Mouse (Mus musculus): Measurements from ENCODE around the gene Ptrh2. TPM values are rescaled to one million over a fixed set of nuclear protein-coding genes. Genes with fewer than 3 reads are reported as not detected.

Ptrh2 gene
- total and polyA plus RNA-seq, 3 experiments = 29.8 to 54.5 (median 34.7) TPM

- no peak for TF ChIP-seq MAFK (IDR thresholded peaks at IDR 0.05; ENCODE audit: insufficient replicate concordance, low read length)
- TF ChIP-seq USF2 (conservative IDR thresholded peaks at IDR 0.05; ENCODE audit: low read depth, low read length) = no peak
- Histone ChIP-seq H3K36me3 (replicated peaks in 1 of 2; ENCODE audit: control insufficient read depth in 1 of 2, insufficient read depth in 1 of 2, low read length in 1 of 2) (peaks cover 28 to 58% of the 10 kb centered on the region in 2 experiments), H3K4me2 (ENCODE audit: insufficient read depth, low read depth, poor library complexity, severe bottlenecking) (no peak overlapping the region), H3K4me1 (ENCODE audit: control insufficient read depth in 1 of 2, insufficient read depth in 2 of 2) (peaks cover 0 to 10% of the 10 kb centered on the region in 2 experiments; a peak in 1 of 4 replicates), H3K27me3 (replicated peaks) (no peaks in the 10 kb centered on the region), H3K79me2 (replicated peaks; ENCODE audit: control insufficient read depth, extremely low read depth, insufficient read depth, poor library complexity, severe bottlenecking) (peaks cover under 1% of the 10 kb centered on the region; the same call in 1 of the 2 replicates), H3K9ac (ENCODE audit: insufficient read depth, low read depth) (no peak overlapping the region), H3K4me3 (replicated peaks in 1 of 3; ENCODE audit: low read depth in 2 of 3, low read length in 2 of 3, poor library complexity in 1 of 3) (no peak overlapping the region), H3K9me3 (replicated peaks; ENCODE audit: low read length) (no peaks in the 10 kb centered on the region), H3K27ac (ENCODE audit: insufficient read depth, low read depth) (no peak overlapping the region)
- dilution Hi-C loops (cut with MboI; ENCODE audit: extremely low pct_ligation_motif_present, extremely low pct_unique_long_range_greater_than_20kb, low sequenced_read_pairs) = no loop called here
- no peak for DNase-seq (ENCODE audit: extremely low read depth)
- in situ Hi-C loops (cut with MboI; ENCODE audit: low pct_ligation_motif_present, low pct_unique_long_range_greater_than_20kb, low sequenced_read_pairs) = no loop called here
Observed at GRCm38 (mm10) chr11:86634396-86634795, 49.4 kb upstream of the Ptrh2 start.

- peaks cover 0 to 7% of the 10 kb centered on the region in 2 experiments; a peak in 1 of 4 replicates for H3K4me1 ChIP-seq (ENCODE audit: control insufficient read depth in 1 of 2, insufficient read depth in 2 of 2)
- H3K9me3 ChIP-seq (replicated peaks; ENCODE audit: low read length) = no peaks in the 10 kb centered on the region
- dilution Hi-C loops (cut with MboI; ENCODE audit: extremely low pct_ligation_motif_present, extremely low pct_unique_long_range_greater_than_20kb, low sequenced_read_pairs) (no loop called here), in situ Hi-C loops (cut with MboI; ENCODE audit: low pct_ligation_motif_present, low pct_unique_long_range_greater_than_20kb, low sequenced_read_pairs) (no loop called here)
- H3K27me3 ChIP-seq (replicated peaks) = no peaks in the 10 kb centered on the region
- DNase-seq (ENCODE audit: extremely low read depth) = no peak
- H3K4me3 ChIP-seq (replicated peaks in 1 of 3; ENCODE audit: low read depth in 2 of 3, low read length in 2 of 3, poor library complexity in 1 of 3) = no peak overlapping the region
- H3K4me2 ChIP-seq (ENCODE audit: insufficient read depth, low read depth, poor library complexity, severe bottlenecking) = no peak overlapping the region
- H3K79me2 ChIP-seq (replicated peaks; ENCODE audit: control insufficient read depth, extremely low read depth, insufficient read depth, poor library complexity, severe bottlenecking) = 0 out of 2 replicates have a peak, but pooled peaks cover 2% of the 10 kb centered on the region
- H3K27ac ChIP-seq (ENCODE audit: insufficient read depth, low read depth) = no peak overlapping the region
- H3K36me3 ChIP-seq (replicated peaks in 1 of 2; ENCODE audit: control insufficient read depth in 1 of 2, insufficient read depth in 1 of 2, low read length in 1 of 2) = peaks cover 21 to 59% of the 10 kb centered on the region in 2 experiments
- no peak overlapping the region for H3K9ac ChIP-seq (ENCODE audit: insufficient read depth, low read depth)
- TF ChIP-seq UBTF (IDR thresholded peaks at IDR 0.05; ENCODE audit: low read depth, low read length) (no peak), ELF1 (IDR thresholded peaks at IDR 0.05; ENCODE audit: low read depth, low read length) (no peak), IRF4 (IDR thresholded peaks at IDR 0.05; ENCODE audit: low read depth, low read length) (no peak)
Observed at GRCm38 (mm10) chr11:86637697-86638096, 46.1 kb upstream of the Ptrh2 start.

- in situ Hi-C loops (cut with MboI; ENCODE audit: low pct_ligation_motif_present, low pct_unique_long_range_greater_than_20kb, low sequenced_read_pairs) = no loop called here
- peaks cover 15 to 49% of the 10 kb centered on the region in 2 experiments for H3K36me3 ChIP-seq (replicated peaks in 1 of 2; ENCODE audit: control insufficient read depth in 1 of 2, insufficient read depth in 1 of 2, low read length in 1 of 2)
- dilution Hi-C loops (cut with MboI; ENCODE audit: extremely low pct_ligation_motif_present, extremely low pct_unique_long_range_greater_than_20kb, low sequenced_read_pairs) = no loop called here
Observed at GRCm38 (mm10) chr11:86641714-86642113, 42.1 kb upstream of the Ptrh2 start.

More at GRCm38 (mm10) chr11:86641714-86642113, 42.1 kb upstream of the Ptrh2 start:
- Histone ChIP-seq H3K4me3 (replicated peaks in 1 of 3; ENCODE audit: low read depth in 2 of 3, low read length in 2 of 3, poor library complexity in 1 of 3) (no peak overlapping the region), H3K4me2 (ENCODE audit: insufficient read depth, low read depth, poor library complexity, severe bottlenecking) (no peak overlapping the region), H3K9ac (ENCODE audit: insufficient read depth, low read depth) (no peak overlapping the region), H3K9me3 (replicated peaks; ENCODE audit: low read length) (no peaks in the 10 kb centered on the region), H3K27me3 (replicated peaks) (no peaks in the 10 kb centered on the region), H3K79me2 (replicated peaks; ENCODE audit: control insufficient read depth, extremely low read depth, insufficient read depth, poor library complexity, severe bottlenecking) (0 out of 2 replicates have a peak, but pooled peaks cover 3% of the 10 kb centered on the region), H3K4me1 (ENCODE audit: control insufficient read depth in 1 of 2, insufficient read depth in 2 of 2) (peaks cover 0 to 20% of the 10 kb centered on the region in 2 experiments; a peak in 3 of 4 replicates), H3K27ac (ENCODE audit: insufficient read depth, low read depth) (no peak overlapping the region)
- no peak for DNase-seq (ENCODE audit: extremely low read depth)
- TF ChIP-seq MAZ (IDR thresholded peaks at IDR 0.05; ENCODE audit: low read depth, low read length) = no peak
- TF ChIP-seq TCF12 (IDR thresholded peaks at IDR 0.05; ENCODE audit: low read depth, low read length) = no peak
- TF ChIP-seq SMC3 (IDR thresholded peaks at IDR 0.05; ENCODE audit: low read depth, low read length) = no peak

Data from CH12.LX (cell line).